Mouse (Mus musculus): ENCODE measurements around the gene Gm10181.
"Not testable (repeated sequence)": the region's sequence is repeated elsewhere in the genome, so short reads cannot be mapped to it uniquely, and the experiment has no call there.

Gene Gm10181

DNA sequence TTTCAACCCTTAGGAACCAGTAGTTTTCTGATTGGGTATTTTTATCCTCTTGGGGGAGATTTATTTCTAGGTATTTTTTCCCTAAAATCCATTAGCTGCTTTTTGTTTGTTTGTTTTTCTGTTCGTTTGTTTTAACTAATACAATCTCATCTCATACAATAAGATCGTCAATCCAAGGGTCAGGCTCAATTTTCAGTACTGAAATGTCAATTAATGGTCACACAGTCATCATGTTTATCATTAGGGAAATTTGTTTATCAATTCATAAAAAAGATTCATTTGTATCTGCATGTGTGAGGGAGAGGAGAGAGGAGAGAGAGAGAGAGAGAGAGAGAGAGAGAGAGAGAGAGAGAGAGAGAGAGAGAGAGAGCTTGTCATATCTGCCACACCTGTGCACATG is at the start of gene Gm10181:
Gene Gm10181 (plus strand): TSS at position 301 of the 400 bp plus-strand sequence.
- no peak for DNase-seq (ENCODE audit: low spot score in 2 of 2)

GRCm38 (mm10) chr9:25041665-25042064 is 47.6 kb upstream of the Gm10181 start:
- no peak for DNase-seq (ENCODE audit: low spot score in 2 of 2)

DNA sequence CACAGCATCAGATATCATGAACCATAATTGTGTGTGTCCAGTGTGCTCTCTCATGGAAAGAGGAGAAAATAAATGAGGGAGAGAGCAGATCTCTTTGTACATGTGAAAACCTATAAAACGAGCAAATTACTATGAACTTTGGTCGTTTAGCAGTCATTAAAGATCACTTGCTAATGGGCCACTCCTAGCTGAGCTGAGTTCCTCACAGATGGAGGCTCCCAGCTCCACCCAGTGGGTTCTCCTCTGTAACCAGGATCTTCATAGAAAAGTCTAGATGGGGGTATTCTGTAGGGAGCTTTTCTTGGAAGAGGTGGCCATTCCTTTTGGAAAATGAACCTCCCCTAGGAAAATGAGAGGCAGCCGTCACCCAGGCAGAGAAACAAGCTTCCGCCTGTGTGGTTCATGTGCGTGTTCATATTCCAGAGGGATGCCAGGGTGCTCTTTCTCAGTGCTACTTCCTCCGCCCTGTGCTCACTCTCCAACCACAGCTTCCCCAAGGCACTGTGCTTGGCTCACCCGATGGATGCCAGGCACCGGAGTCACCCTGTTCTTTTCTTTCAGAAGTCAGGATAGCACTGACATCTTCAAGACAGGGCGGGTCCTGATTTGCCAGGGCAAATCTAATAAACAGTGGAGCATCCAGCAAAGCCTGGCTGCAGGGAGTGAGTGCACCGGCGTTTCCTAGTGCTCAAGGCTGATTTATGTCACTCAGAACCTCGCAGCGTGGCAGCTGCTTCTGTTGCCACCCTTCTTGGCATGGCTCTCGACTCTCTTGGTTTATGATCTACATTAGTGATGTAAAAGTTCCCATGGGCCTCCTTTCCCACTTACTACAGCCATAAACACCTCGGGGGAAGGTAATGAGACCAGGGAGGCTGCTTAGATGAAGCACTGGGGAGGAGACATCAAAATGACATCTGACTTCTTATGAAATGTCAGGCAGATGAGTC is 46.8 kb upstream of the Gm10181 start:
- DNase-seq (ENCODE audit: low spot score in 2 of 2), result no peak

DNA sequence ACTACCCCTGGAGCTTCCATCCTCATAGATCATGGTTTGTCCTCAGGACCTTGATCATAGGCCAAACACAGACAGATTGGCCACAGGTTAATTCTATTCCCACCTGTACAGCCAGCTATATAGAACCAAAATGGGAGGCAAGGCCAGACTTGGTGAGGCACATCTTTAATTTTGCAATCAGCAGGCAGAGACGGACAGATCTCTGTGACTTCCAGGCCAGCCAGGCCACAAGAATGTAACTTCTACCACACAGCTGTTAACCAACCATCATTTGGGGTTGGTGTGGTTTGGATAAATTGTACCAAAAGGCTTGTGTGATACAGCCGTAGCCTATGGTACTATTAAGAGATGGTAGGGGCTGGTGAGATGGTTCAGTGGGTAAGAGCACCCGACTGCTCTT is 44.9 kb upstream of the Gm10181 start:
- DNase-seq (ENCODE audit: low spot score in 2 of 2), result no peak

- no peak for DNase-seq (ENCODE audit: low spot score in 2 of 2)
Observed at GRCm38 (mm10) chr9:25048289-25048688, 40.9 kb upstream of the Gm10181 start.

GRCm38 (mm10) chr9:25048940-25049339 is 40.3 kb upstream of the Gm10181 start:
- DNase-seq (ENCODE audit: low spot score in 2 of 2), result no peak

- no peak for DNase-seq (ENCODE audit: low spot score in 2 of 2)
Observed at GRCm38 (mm10) chr9:25051901-25052300, 37.3 kb upstream of the Gm10181 start.

DNA sequence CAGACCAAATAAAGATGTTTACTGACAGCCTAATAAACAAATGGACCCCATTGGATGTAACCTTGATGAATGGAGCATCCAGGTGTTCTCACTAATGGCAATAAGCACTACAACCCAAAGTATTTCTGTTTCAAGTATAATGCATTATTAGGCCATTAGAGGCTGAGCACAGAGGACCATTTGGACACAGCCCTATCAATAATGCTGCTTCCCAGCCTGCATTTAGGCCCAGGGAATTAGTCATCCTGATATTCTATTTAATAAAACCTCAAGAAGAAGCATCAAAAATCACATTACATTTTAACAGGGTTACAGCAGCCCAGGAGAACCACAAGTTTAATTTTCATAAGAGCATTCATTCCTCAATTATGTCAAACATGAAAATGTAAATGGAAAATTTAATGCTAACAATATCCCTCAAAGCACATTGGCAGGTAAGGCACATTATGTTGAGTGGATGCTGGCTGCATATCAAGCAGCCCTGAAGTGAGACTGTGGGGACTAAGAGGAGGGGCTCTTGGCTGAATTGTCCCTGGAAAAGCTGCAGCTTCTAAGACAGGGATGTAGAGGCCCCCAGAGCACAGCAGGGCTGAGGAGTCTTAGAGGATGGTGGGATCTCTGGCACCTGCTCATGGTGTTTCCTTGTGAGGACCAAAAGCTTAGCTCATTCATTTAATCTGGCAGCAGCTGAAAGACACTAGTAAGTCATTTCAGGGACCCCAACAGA is 33.4 kb upstream of the Gm10181 start:
- DNase-seq (ENCODE audit: low spot score in 2 of 2), result no peak

DNA sequence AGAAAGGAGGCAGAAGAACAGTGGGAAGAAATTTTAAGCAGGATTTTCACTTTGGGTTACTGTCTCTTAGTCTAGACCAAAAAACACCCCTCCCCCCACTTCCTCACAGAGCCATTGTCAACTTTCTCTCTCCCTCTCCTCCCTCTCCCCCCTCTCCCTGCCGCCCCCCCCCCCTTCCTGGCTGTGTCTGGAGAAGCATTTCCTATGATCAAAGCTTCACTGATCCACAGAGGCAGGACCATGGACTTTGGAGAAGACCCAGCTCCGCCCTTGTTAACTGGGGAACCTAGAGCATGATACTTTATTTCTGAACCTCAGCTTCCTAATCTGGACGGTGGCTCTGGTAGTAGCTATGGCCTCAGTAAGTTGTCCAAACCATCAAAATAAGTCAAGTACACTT is 30.5 kb upstream of the Gm10181 start:
- no peak for DNase-seq (ENCODE audit: low spot score in 2 of 2)

DNA sequence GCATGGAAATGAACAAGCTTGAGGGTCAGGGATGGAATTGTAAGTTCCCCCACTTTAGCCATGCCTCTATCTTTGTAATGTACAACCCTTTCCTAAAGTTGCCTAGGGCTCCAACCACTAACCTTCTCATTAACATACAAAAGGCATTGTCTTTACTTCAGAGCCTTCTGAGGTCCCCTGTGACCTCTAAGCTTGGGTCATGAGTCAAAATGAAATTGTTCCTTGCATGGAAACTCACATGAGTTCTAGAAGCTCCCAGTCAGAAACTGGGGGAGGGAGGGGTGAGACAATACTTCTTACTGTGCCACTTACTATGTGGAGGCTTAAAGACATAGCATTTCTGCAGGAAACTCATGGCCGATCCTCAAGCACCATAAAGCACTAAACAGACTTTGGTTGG is 16.6 kb upstream of the Gm10181 start:
- no peak for DNase-seq (ENCODE audit: low spot score in 2 of 2)

DNA sequence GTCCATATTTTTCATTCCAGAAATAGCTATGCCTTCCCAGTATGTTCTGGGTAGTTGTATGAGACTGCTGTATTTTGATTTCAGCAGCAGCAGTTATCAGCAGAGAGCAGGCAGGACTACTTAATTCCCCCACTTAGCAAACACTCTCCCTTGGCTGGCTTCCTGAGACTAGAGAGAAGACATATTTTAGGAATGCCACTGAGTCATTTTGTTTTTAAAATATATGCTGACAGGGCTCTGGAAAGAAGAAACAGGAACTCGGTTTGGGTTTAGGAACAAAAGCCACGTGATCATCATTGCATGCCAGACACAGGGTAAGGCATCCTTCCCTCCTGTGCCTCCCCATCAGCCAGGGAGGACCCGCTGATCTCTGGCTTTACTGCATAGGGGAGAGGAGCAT is 13.2 kb upstream of the Gm10181 start:
- DNase-seq (ENCODE audit: low spot score in 2 of 2), result no peak

GRCm38 (mm10) chr9:25076505-25076904 is 12.7 kb upstream of the Gm10181 start:
- no peak for DNase-seq (ENCODE audit: low spot score in 2 of 2)

- DNase-seq (ENCODE audit: low spot score in 2 of 2), result no peak
Observed at GRCm38 (mm10) chr9:25090853-25091252, 1.6 kb downstream of the Gm10181 start.

DNA sequence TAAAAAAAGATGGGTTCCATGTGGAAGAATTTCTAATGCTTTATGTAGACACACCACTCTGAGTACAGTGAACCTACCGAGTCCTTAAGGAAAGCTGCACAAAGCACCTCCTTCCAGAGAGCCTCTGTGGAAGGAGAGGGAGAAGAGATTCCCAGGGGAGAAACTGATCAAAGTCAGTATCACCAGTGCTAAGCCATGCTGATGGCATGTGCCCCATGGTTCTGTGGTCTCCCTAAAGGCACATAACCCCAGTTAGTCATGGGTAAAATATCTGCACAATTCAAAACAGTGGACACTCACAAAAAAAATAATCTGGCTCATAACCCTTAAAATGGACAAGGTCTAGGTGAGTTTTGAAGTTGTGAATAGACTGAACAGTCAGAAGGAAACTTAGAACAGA is 13.7 kb downstream of the Gm10181 start:
- no peak for DNase-seq (ENCODE audit: low spot score in 2 of 2)

DNA sequence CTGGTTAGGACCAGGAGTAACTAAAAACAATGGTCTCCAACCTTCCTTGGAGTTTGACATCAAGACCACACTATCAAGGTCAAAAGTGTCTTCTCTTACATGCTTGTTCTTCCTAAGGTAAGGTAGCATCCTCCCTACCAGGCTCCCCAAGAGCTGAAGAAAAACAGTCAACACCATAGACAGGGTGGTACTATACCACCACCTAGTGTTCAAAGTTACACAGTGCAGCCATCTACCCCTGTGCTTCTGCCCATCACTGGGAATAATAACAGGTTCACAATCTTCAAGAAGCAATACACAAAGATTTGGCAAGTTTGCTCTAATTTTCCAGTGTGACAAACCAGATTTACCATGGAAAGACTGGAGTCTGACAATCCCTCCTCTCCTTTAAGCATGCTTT is 15.4 kb downstream of the Gm10181 start:
- peak in 1 of 2 experiments; percentile 24 for DNase-seq (ENCODE audit: low spot score in 2 of 2)

DNA sequence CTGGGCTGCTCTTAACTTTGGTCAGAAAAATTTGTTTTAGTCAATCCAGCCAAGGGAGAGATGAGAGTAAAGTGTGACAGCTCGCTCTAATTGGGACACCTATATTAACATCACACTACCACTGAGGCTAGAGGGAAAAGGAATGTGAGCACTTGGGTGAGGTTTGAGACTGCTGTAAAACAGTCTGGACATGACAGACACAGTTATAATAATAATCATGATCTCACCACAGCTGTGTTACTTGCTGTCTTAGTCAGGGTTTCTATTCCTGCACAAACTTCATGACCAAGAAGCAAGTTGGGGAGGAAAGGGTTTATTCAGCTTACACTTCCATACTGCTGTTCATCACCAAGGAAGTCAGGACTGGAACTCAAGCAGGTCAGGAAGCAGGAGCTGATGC is 34.4 kb downstream of the Gm10181 start:
- not testable (repeated sequence) for DNase-seq (ENCODE audit: low spot score in 2 of 2)

DNA sequence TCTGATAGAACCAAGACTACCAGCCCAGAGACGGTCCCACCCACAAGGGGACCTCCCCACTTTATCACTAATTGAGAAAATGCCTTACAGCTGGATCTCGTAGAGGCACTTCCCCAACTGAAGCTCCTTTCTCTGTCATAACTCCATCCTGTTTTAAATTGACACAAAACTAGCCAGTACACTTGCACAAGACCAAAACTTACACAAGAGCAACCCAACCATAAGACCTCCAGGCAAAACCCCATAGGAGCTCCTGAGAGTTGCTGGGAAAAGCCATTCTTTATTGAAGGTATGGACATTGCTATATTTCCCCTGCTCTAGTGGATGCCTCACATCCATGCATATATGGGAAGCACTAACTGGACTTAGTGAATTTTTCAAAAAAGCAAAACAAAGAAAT is 34.8 kb downstream of the Gm10181 start:
- DNase-seq (ENCODE audit: low spot score in 2 of 2), result no peak

DNA sequence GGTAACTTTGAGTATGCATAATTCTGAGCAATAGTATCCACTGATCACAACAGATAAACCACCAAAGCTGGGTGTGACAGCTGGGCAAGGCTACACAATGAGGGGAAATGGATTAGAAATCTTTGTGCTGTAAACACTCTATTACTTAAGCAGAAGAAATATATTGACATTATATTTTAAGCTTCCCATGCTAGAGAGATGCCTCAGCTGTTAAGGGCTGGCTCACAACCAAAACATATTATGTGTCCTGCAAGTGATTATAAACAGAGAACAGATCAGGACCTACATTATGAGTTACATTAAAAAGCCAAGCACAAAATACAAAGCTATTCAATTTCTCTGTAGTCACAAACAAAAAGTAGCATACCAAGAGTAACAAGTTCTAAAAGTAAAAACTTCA is 43.0 kb downstream of the Gm10181 start:
- no peak for DNase-seq (ENCODE audit: low spot score in 2 of 2)

DNA sequence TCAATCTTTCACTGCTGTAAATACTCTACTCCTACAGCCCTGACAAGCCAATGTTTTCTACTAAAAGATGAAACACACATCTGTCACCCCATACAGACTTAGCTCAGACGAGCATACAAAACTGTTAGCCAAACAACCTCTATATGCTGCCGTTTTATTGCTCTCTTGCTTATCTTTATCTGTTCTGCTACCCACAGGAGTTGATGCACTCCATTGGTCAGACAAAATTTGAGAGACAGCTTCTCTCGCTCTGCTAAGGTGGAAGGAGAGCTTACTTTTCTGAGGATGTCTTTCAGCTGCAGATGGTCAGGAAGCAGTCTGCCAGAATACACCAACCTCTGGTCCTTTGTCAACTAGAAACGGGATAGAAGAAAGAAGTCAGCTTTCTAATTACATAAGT is 43.7 kb downstream of the Gm10181 start:
- no peak for DNase-seq (ENCODE audit: low spot score in 2 of 2)

- DNase-seq (ENCODE audit: low spot score in 2 of 2), result no peak
Observed at GRCm38 (mm10) chr9:25138900-25139299, 49.7 kb downstream of the Gm10181 start.

All from frontal cortex, postnatal 10 days (tissue).